In genomic region chr9:111438904-111439835, GRCm38 (mm10) we compare ENCODE assay signal across 9 mouse cellular contexts. TPM values are rescaled to one million over a fixed set of nuclear protein-coding genes. Genes with fewer than 3 reads are reported as not detected.
A peak's percentile ranks its signal among the peaks of the same experiment; 100 is the strongest.
DNase-seq lines count a peak whose midpoint lies in the region; ATAC-seq and TF ChIP-seq lines count a peak whose summit lies in the region.
"Had no signal": no experiment of that assay in that cellular context is flagged by ENCODE, and none has a peak within 500 bp of the region (broad histone marks: within the 10 kb centered on the region; RNA-seq: fewer than 3 reads in every experiment).

Gene Dclk3, plus strand, starts transcription at chr9:111439081.

- no peaks in the 10 kb centered on the region for H3K4me1 ChIP-seq in heart, adult 2 months (ENCODE audit: control insufficient read depth, insufficient read depth, low read length)
- peaks cover 3 to 4% of the 10 kb centered on the region in 2 experiments; a peak in 3 of 4 replicates for H3K4me1 ChIP-seq in heart, embryonic 14.5 days (ENCODE audit: control insufficient read depth in 2 of 2, insufficient read depth in 2 of 2, low read length in 2 of 2)
- H3K4me1 ChIP-seq in kidney, postnatal 0 days (replicated peaks; ENCODE audit: insufficient read depth, low read length): no peaks in the 10 kb centered on the region
- no peaks in the 10 kb centered on the region for H3K4me1 ChIP-seq in lung, adult 2 months (ENCODE audit: control insufficient read depth, insufficient read depth, low read length)

- DNase-seq in heart, adult 2 months: peak; percentile 49
- no peak for DNase-seq in heart, postnatal 25 days (ENCODE audit: low spot score)
- DNase-seq in kidney, postnatal 0 days (ENCODE audit: low spot score): peak; percentile 33
- DNase-seq in lung, adult 2 months: peak; percentile 9
- DNase-seq in ovary, adult 18-20 months (ENCODE audit: low spot score): peak; percentile 41
- no peak for DNase-seq in adipocyte (ENCODE audit: low spot score)

- H3K27me3 ChIP-seq in heart, adult 2 months (ENCODE audit: control insufficient read depth, insufficient read depth, low read length): peaks cover 3% of the 10 kb centered on the region
- peaks cover 7% of the 10 kb centered on the region; the same call in 1 of the 2 replicates for H3K27me3 ChIP-seq in heart, embryonic 14.5 days (ENCODE audit: control insufficient read depth, insufficient read depth, low read length)
- H3K27me3 ChIP-seq in kidney, postnatal 0 days (ENCODE audit: insufficient read depth, low read length): no peaks in the 10 kb centered on the region

- 4% methylated on average over 57 of the region's 57 CpGs for WGBS in heart, adult 2 months
- WGBS in heart, embryonic 14.5 days: 3% methylated on average over 45 of the region's 57 CpGs
- 2% methylated on average over 56 of the region's 57 CpGs for WGBS in kidney, postnatal 0 days
- 3% methylated on average over 48 of the region's 57 CpGs for WGBS in lung, adult 2 months

- no peaks in the 10 kb centered on the region for H3K36me3 ChIP-seq in heart, adult 2 months (ENCODE audit: control insufficient read depth, insufficient read depth, low read length)
- H3K36me3 ChIP-seq in heart, embryonic 14.5 days (ENCODE audit: control insufficient read depth, insufficient read depth, low read length): no peaks in the 10 kb centered on the region
- H3K36me3 ChIP-seq in kidney, postnatal 0 days (ENCODE audit: insufficient read depth, low read length): no peaks in the 10 kb centered on the region
- H3K36me3 ChIP-seq: G1E had no signal

- peak within 1 kb of the TSS; percentile 31; the same call in 1 of the 2 replicates for H3K4me3 ChIP-seq in heart, adult 2 months
- peak within 1 kb of the TSS; percentile 48 to 58 for H3K4me3 ChIP-seq in heart, embryonic 14.5 days (ENCODE audit: control insufficient read depth in 1 of 2, insufficient read depth in 1 of 2, low read depth in 1 of 2, low read length in 2 of 2)
- H3K4me3 ChIP-seq in kidney, postnatal 0 days (replicated peaks; ENCODE audit: low read depth, low read length): peak within 1 kb of the TSS; percentile 52
- H3K4me3 ChIP-seq in lung, adult 2 months (replicated peaks; ENCODE audit: extremely low read depth, low read depth, low read length): peak within 1 kb of the TSS; percentile 60

- H3K27ac ChIP-seq in heart, adult 2 months: no peak within 1 kb of the TSS
- H3K27ac ChIP-seq in heart, embryonic 14.5 days (replicated peaks in 1 of 2; ENCODE audit: control insufficient read depth in 1 of 2, insufficient read depth in 1 of 2, low read depth in 2 of 2, low read length in 2 of 2): no peak within 1 kb of the TSS
- no peak within 1 kb of the TSS for H3K27ac ChIP-seq in kidney, postnatal 0 days

- no peak for TF ChIP-seq CTCF in heart, adult 2 months (IDR thresholded peaks at IDR 0.05)
- 0 out of 2 replicates have a peak, but pooled peaks have one; percentile 7 for TF ChIP-seq CTCF in kidney, postnatal 0 days (IDR thresholded peaks at IDR 0.05; ENCODE audit: low read depth)
- no peak for TF ChIP-seq CTCF in lung, adult 2 months (IDR thresholded peaks at IDR 0.05; ENCODE audit: insufficient read depth, low read length)

- no peaks in the 10 kb centered on the region for H3K79me2 ChIP-seq in heart, adult 2 months (replicated peaks; ENCODE audit: control insufficient read depth, insufficient read depth, low read length)

- H3K4me2 ChIP-seq in heart, embryonic 14.5 days (ENCODE audit: low read length): peak within 1 kb of the TSS; percentile 85
- H3K4me2 ChIP-seq in kidney, postnatal 0 days (ENCODE audit: low read length): peak within 1 kb of the TSS; percentile 72

- no peaks in the 10 kb centered on the region for H3K9me3 ChIP-seq in heart, embryonic 14.5 days (ENCODE audit: control insufficient read depth, low read length)
- H3K9me3 ChIP-seq in kidney, postnatal 0 days (replicated peaks; ENCODE audit: low read length): no peaks in the 10 kb centered on the region

- no peak for TF ChIP-seq POLR2A in heart, adult 2 months (IDR thresholded peaks at IDR 0.05; ENCODE audit: insufficient read depth, low read depth, low read length)
- no peak for TF ChIP-seq POLR2A in lung, adult 2 months (IDR thresholded peaks at IDR 0.05; ENCODE audit: borderline replicate concordance, extremely low read depth, low read depth, low read length)

- H3K9ac ChIP-seq in heart, adult 2 months (ENCODE audit: low read depth, low read length): peak within 1 kb of the TSS; percentile 71
- H3K9ac ChIP-seq in heart, embryonic 14.5 days (ENCODE audit: low read length): peak within 1 kb of the TSS; percentile 72
- H3K9ac ChIP-seq in kidney, postnatal 0 days (ENCODE audit: low read depth, low read length): peak within 1 kb of the TSS; percentile 50; the same call in 1 of the 2 replicates

- peak; percentile 80 for ATAC-seq in common myeloid progenitor, adult 5-6 weeks (replicated peaks; ENCODE audit: low read depth, poor library complexity, severe bottlenecking)
- peak; percentile 72 for ATAC-seq in heart, embryonic 14.5 days (ENCODE audit: insufficient number of reproducible peaks, insufficient read depth, low FRiP score, low read depth)
- ATAC-seq in kidney, postnatal 0 days (replicated peaks; ENCODE audit: low FRiP score, low read depth): peak; percentile 79; the same call in 1 of the 2 replicates

- TF ChIP-seq EP300 in heart, adult 2 months (IDR thresholded peaks at IDR 0.05; ENCODE audit: insufficient read depth, low read depth, low read length): no peak

- intact Hi-C loops in heart, adult 2 months (cut with DNase I): no loop called here
- intact Hi-C loops in heart, postnatal 25 days (cut with DNase I): no loop called here

RNA-seq across cellular contexts. Expression of gene Dclk3, which starts in this region (rescaled TPM):
- under 1 TPM; 0.23 to 0.39 TPM for total RNA-seq in heart, adult 2 months (2021)
- 0.33 and 0.44 TPM in 2 replicates for polyA plus RNA-seq in heart, adult 2 months (2012; rRNA removed)
- under 1 TPM; 0.16 to 0.59 TPM for total RNA-seq in heart, postnatal 25 days (2021)
- total RNA-seq in common myeloid progenitor, adult 5-6 weeks (2017): not detected in 2 replicates
- polyA plus RNA-seq in heart, embryonic 14.5 days (2014; fragmentation: Nextera tagmentation; extraction: Ambion mirVana): 0.75 and 0.88 TPM in 2 replicates
- polyA plus RNA-seq in kidney, postnatal 0 days (2015; fragmentation: Nextera tagmentation; extraction: Ambion mirVana): 8.6 and 9.0 TPM in 2 replicates
- polyA plus RNA-seq in lung, adult 2 months (2012; rRNA removed): 0.98 and 1.8 TPM in 2 replicates
- polyA plus RNA-seq: G1E had no signal

Comparison
In these comparisons a context has a peak if more than half of its experiments do, and no peak if none do; other contexts are left out.
1. Peak in DNase-seq, H3K4me3 ChIP-seq and H3K9ac ChIP-seq in heart, adult 2 months; RNA of the gene not detected or under 1 TPM.
2. Peak in ATAC-seq in common myeloid progenitor, adult 5-6 weeks; RNA of the gene not detected or under 1 TPM.
3. Peak in ATAC-seq, H3K4me3 ChIP-seq, H3K9ac ChIP-seq and H3K4me2 ChIP-seq in heart, embryonic 14.5 days; RNA of the gene not detected or under 1 TPM.
4. DNase-seq: peak in kidney, postnatal 0 days (single experiment), lung, adult 2 months (single experiment) and ovary, adult 18-20 months (single experiment); none in heart, postnatal 25 days (single experiment) and adipocyte (single experiment).
5. Peak in every context shown above with its lines, with median percentiles within 50 percentile points of each other: H3K4me3 ChIP-seq, H3K9ac ChIP-seq and ATAC-seq.